Mouse (Mus musculus) heart, postnatal 0 days (tissue): ENCODE results near the gene Kansl1. TPM values are rescaled to one million over a fixed set of nuclear protein-coding genes. Genes with fewer than 3 reads are reported as not detected.
A peak's percentile ranks its signal among the peaks of the same experiment; 100 is the strongest.

Experiments used
- ATAC-seq: fragments of 200-750 bp; cut with Nextera tagmentation; 2 replicates; pipeline ENCODE4 v1.8.0; 2017; ENCODE audit warnings: low read depth, moderate number of reproducible peaks, moderate library complexity; ENCODE audit not compliant: insufficient read depth
- DNase-seq: peaks from one replicate; pipeline ENCODE4 v3.0.0-alpha.2; 2016; ENCODE audit warnings: low spot score
- H3K27ac ChIP-seq: fragments of 300-500 bp; sonication (generic); 2 replicates; pipeline ENCODE4 v1.5.1; 2014; ENCODE audit warnings: low read depth, mild to moderate bottlenecking
- H3K27me3 ChIP-seq: fragments of 300-500 bp; sonication (generic); 2 replicates; pipeline ENCODE4 v1.6.1; 2014; ENCODE audit warnings: low read length, mixed read lengths; ENCODE audit not compliant: control insufficient read depth, insufficient read depth
- H3K36me3 ChIP-seq: fragments of 300-500 bp; sonication (generic); replicated peaks from 2 replicates; pipeline ENCODE4 v1.6.1; 2014; ENCODE audit warnings: low read length, mixed read lengths; ENCODE audit not compliant: control insufficient read depth, insufficient read depth
- H3K4me1 ChIP-seq: fragments of 300-500 bp; sonication (generic); 2 replicates; pipeline ENCODE4 v1.6.1; 2014; ENCODE audit warnings: antibody characterized with exemption; ENCODE audit not compliant: control insufficient read depth, insufficient read depth
- H3K4me2 ChIP-seq: fragments of 300-500 bp; sonication (generic); 2 replicates; pipeline ENCODE4 v1.6.1; 2014; ENCODE audit warnings: low read depth, mild to moderate bottlenecking, low read length, moderate library complexity
- H3K4me3 ChIP-seq: fragments of 300-500 bp; sonication (generic); 2 replicates; pipeline ENCODE4 v1.5.1; 2014; ENCODE audit warnings: low read depth, low read length
- H3K9ac ChIP-seq: fragments of 300-500 bp; sonication (generic); replicated peaks from 2 replicates; pipeline ENCODE4 v1.6.1; 2014; ENCODE audit warnings: low read depth, low read length, mixed read lengths
- H3K9me3 ChIP-seq: fragments of 300-500 bp; sonication (generic); replicated peaks from 2 replicates; pipeline ENCODE4 v1.6.1; 2016; ENCODE audit warnings: low read length; ENCODE audit not compliant: control insufficient read depth
- CTCF ChIP-seq: IDR thresholded peaks from 2 replicates; pipeline ENCODE4 v1.5.1; 2016; ENCODE audit warnings: antibody characterized with exemption, control low read depth, low read depth
- EP300 ChIP-seq: IDR thresholded peaks from 2 replicates; pipeline ENCODE4 v1.6.1; 2016; ENCODE audit warnings: antibody characterized with exemption, low read depth
- WGBS: fragments of 180-500 bp; shearing (Covaris S2); extraction: QIAGEN DNeasy Blood & Tissue Kit; methylation state at CpG from one replicate; pipeline ENCODE4 v1.1.7; 2014; 5-methylcytosine and 5-hydroxymethylcytosine counted together
- polyA plus RNA-seq: library from polyadenylated mRNA; unstranded; fragments of >200 nt; fragmentation: Nextera tagmentation; extraction: Ambion mirVana; gene quantifications from 2 replicates; pipeline ENCODE4 v1.2.1, GENCODE M21; 2015
- total RNA-seq: library from RNA; depleted of rRNA; stranded (reverse); fragments of >200 nt; gene quantifications from 2 replicates; pipeline ENCODE4 v1.2.3, GENCODE M21; 2014; ENCODE audit warnings: low replicate concordance

The Kansl1 gene
- total and polyA plus RNA-seq, 2 experiments from 2014 or later: 7.5 to 34.7 TPM

DNA sequence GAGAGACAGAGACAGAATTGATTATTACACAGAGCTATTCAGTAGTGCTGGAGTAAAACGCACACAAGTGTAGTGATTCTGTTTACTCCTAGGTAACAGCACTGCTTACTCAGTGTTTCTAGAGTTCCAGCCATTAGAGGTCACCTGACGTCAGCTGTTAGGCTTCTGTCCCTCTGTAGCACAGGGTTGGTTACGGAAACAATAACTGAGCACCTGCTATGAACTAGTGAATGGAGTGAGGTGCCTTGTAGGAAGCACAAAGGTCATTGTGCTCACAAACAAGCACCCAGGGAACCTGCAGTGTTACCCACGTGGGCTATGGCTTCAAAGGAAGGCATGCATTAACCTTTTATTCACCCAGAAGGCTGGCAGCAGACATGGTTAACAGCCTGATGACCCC, 10.8 kb upstream of the Kansl1 start:
- Histone ChIP-seq H3K36me3 (no peaks in the 10 kb centered on the region), H3K4me3 (no peak overlapping the region), H3K27ac (no peak overlapping the region), H3K9me3 (no peaks in the 10 kb centered on the region), H3K27me3 (no peaks in the 10 kb centered on the region), H3K4me2 (no peak overlapping the region), H3K4me1 (no peaks in the 10 kb centered on the region), H3K9ac (no peak overlapping the region)
- TF ChIP-seq EP300: no peak
- no peak for TF ChIP-seq CTCF
- 69% methylated on average over 4 of the region's 4 CpGs for WGBS
- DNase-seq: no peak
- ATAC-seq: no peak

DNA sequence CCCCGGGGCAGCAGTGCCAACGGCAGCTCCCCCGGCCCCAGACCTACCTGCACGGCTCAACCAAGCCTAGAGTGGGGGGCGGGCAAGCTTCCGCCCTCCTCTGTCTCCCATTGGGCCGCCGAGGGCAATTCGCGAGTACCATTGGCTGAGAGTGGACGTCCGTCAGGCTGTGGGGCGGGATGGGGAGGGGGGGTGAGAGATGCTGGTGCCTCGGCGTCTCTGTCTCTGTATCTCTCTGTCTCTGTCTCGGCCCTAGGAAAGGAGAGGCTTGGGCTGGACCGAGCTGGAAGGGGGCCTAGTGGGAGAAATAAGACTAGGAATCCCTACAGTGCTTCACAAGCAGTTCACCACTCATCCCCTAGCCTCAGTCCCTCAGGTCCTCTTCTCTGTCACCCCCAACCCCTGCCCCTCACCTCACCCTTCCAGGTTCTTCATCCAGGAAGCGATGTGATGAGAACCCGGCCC, 742 bp upstream of the Kansl1 start:
- Histone ChIP-seq H3K4me1 (peaks cover 3% of the 10 kb centered on the region; the same call in 1 of the 2 replicates), H3K27ac (0 out of 2 replicates have a peak overlapping the region, but pooled peaks have one; percentile 44), H3K36me3 (no peaks in the 10 kb centered on the region), H3K9ac (peak overlapping the region; percentile 92), H3K27me3 (no peaks in the 10 kb centered on the region), H3K4me2 (peak overlapping the region; percentile 83), H3K9me3 (no peaks in the 10 kb centered on the region), H3K4me3 (peak overlapping the region; percentile 97)
- 2% methylated on average over 18 of the region's 19 CpGs for WGBS
- TF ChIP-seq EP300 (no peak), CTCF (no peak)
- DNase-seq (peak; percentile 89), ATAC-seq (peak; percentile 100)

- no peaks in the 10 kb centered on the region for H3K9me3 ChIP-seq
- no peak overlapping the region for H3K27ac ChIP-seq
- no peak overlapping the region for H3K4me2 ChIP-seq
- TF ChIP-seq EP300 (no peak), CTCF (no peak)
- H3K27me3 ChIP-seq: no peaks in the 10 kb centered on the region
- WGBS: 85% methylated on average over 5 of the region's 5 CpGs
- no peak overlapping the region for H3K9ac ChIP-seq
- H3K36me3 ChIP-seq: no peaks in the 10 kb centered on the region
- ATAC-seq: no peak
- H3K4me1 ChIP-seq: peaks cover 3% of the 10 kb centered on the region; the same call in 1 of the 2 replicates
- DNase-seq: no peak
- no peak overlapping the region for H3K4me3 ChIP-seq
Measured at GRCm38 (mm10) chr11:104467698-104468097, 963 bp downstream of the Kansl1 start.

DNA sequence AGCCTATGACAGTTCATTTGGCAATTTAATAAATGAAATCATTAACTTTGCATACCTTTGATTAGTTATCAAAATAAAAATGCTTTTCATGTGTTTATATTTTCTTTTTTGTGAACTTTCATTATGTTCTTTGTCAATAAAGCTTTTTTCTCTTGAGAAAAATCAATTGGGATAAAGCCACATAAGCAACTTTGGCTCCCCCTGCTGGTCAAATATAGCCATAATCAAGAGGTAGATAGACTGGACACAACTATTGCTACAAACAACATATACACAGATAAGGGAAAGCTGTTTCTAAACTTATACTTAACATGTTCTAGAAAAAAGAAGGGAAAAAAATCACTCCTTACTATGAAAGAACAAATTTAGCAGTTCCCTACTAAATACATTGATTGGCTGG, 7.1 kb downstream of the Kansl1 start:
- Histone ChIP-seq H3K4me3 (no peak overlapping the region), H3K36me3 (no peaks in the 10 kb centered on the region), H3K27ac (no peak overlapping the region), H3K9me3 (no peaks in the 10 kb centered on the region), H3K27me3 (no peaks in the 10 kb centered on the region), H3K4me1 (no peaks in the 10 kb centered on the region; the same call in 1 of the 2 replicates), H3K9ac (no peak overlapping the region), H3K4me2 (no peak overlapping the region)
- DNase-seq (peak; percentile 82), ATAC-seq (no peak)
- peak; percentile 78 for TF ChIP-seq CTCF
- TF ChIP-seq EP300: no peak

GRCm38 (mm10) chr11:104459671-104460070, 9.0 kb downstream of the Kansl1 start:
- Histone ChIP-seq H3K27me3 (no peaks in the 10 kb centered on the region), H3K36me3 (no peaks in the 10 kb centered on the region), H3K9ac (no peak overlapping the region), H3K4me3 (no peak overlapping the region), H3K4me2 (no peak overlapping the region), H3K4me1 (peaks cover 6% of the 10 kb centered on the region; the same call in 1 of the 2 replicates), H3K9me3 (no peaks in the 10 kb centered on the region), H3K27ac (no peak overlapping the region)
- no peak for ATAC-seq
- 92% methylated on average over 2 of the region's 2 CpGs for WGBS
- DNase-seq: no peak
- TF ChIP-seq CTCF (no peak), EP300 (no peak)

DNA sequence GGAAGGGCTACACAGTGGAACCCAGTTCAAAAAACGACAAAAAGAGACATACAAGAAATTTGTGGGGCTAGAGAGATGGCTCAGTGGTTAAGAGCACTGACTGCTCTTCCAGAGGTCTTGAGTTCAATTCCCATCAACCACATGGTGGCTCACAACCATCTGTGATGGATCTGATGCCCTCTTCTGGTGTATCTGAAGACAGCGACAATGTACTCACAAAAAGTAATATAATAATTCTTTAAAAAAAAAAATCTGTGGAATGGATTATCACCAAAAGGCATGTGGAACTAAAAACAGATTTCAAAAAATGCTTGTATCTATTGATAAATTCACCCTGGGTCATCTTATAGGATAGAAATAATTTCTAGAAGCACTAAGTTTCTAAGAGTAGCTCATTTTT, 10.2 kb downstream of the Kansl1 start:
- H3K27ac ChIP-seq: no peak overlapping the region
- DNase-seq: no peak
- no peak overlapping the region for H3K4me2 ChIP-seq
- no peaks in the 10 kb centered on the region for H3K27me3 ChIP-seq
- peaks cover 6% of the 10 kb centered on the region; the same call in 1 of the 2 replicates for H3K4me1 ChIP-seq
- TF ChIP-seq EP300 (no peak), CTCF (no peak)
- no peak overlapping the region for H3K4me3 ChIP-seq
- H3K9me3 ChIP-seq: no peaks in the 10 kb centered on the region
- no peak overlapping the region for H3K9ac ChIP-seq
- no peaks in the 10 kb centered on the region for H3K36me3 ChIP-seq
- 70% methylated on average over 2 of the region's 2 CpGs for WGBS
- ATAC-seq: no peak
